Mouse (Mus musculus) c-Kit-positive CD71-negative TER-119-negative erythroid progenitor cells, embryonic 14.5 days (primary cell): ENCODE data around the gene Fkbp8.

ENCODE experiments used
- DNase-seq: peaks from one replicate; pipeline ENCODE4 v3.0.0-alpha.2; 2013; ENCODE audit warnings: low read depth

Fkbp8 gene

DNA sequence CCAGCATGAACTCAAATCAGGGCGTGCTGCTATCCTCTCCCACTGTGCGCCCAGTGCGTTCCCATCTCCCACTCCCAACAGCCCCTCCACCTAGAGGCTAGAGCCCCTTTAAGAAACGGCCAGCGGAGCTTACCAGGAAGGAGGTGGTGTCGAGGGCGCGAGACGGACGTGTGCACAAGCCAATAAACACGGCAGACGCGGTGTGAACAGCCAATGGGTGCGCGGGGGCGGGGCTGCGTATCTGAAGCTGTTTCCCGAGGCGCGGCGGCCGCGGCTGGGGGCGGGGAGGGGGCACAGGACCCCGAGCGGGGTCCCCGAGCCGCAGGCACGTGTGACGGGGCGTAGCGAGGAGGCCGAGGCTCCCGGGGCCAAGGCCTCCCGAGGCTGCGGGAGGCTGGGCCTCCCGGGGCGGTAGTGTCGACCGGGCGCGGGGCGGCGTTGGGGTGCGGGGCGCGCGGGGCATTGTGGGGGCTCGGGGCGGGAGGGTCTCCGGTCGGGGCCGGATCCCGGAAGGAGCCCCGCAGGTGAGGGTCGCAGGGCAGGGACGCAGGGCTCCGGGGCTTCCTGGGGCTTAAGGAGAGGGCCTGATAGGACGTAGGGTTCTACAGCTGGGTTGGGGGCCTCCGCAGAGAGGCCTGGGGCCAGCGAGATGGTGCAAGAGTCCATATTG, at the start of gene Fkbp8, which contains the start of gene Kxd1:
Gene Fkbp8, plus strand, starts transcription at position 213 of the 670 bp plus-strand sequence.
Gene Kxd1, minus strand, starts transcription at position 445 of the 670 bp plus-strand sequence.
- DNase-seq = peak; percentile 89

- DNase-seq = no peak
These were observed 45.6 kb upstream of the Fkbp8 start for GRCm38 (mm10) chr8:70481908-70482307.

DNA sequence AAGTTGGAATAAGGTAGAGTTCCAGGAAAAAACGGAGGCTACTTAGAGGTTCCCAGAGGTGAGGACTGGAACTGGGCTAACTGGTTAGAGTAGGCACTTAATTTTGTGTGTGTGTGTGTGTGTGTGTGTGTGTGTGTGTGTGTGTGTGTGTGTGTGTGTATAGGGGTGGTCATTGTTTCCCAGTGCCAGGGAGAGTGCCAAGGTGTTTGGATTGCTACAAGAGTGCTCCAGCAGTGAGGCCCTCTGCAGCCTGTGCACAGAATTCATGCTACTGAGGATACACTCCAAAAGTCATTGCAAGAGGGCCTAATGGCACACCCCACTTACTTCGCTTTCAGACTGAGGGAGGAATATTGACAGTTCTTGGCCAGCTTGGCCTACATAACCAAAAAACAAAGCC, 44.6 kb upstream of the Fkbp8 start:
- DNase-seq = no peak

DNA sequence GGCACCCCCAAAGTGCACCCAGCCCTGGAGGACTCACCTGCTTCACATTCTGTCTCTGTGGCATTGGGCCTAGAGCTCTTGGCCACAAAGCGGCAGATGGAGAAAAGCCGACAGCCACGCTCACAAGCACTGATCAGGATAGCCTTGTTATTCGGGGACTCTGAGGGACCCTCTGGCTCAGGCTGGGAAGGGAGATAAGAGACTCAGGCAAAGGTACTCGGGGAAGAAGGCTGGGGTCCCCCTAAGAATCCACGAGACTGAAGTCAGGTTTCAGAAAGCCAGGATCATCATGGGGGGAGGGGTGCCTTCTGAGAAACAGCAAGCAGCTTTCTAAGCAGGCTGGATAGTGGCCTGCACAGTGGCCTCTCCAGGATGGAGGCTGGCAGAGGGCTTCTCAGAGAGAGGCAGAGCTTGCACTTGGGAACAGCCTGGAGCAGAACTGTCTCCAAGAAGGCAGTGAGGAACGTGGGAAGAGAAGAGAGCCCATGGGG, 41.3 kb upstream of the Fkbp8 start:
- no peak for DNase-seq

DNA sequence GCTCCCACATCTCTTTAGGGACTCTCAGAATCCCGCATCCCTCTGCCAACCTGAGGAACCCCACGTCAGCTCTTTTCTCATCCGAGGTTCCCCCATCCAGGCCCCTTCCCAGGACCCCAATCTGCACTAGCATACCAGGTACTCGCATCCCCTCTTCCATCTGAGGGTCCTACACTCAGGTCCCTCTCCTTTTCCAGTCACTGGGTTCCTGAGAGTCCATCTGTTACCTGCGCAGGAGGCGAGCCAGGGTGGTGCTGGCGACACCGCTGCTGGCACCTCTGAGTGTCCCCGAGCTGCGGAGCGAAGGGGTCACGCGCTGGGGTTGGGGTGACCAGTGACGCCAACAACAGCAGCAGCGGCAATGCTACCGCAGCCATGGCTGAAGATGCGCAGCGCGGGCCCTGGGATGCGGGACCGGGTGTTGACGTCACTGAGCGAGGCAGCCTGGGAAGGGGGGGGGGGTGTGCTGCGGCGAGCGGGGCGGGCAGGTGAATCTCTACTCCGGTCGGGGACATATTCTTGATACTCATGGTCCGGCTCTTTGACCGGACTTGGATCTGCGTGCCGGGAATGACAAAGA, 40.5 kb upstream of the Fkbp8 start, which contains the start of gene Tmem59l:
Gene Tmem59l, minus strand, starts transcription at position 418 of the 580 bp plus-strand sequence.
- DNase-seq = no peak

DNA sequence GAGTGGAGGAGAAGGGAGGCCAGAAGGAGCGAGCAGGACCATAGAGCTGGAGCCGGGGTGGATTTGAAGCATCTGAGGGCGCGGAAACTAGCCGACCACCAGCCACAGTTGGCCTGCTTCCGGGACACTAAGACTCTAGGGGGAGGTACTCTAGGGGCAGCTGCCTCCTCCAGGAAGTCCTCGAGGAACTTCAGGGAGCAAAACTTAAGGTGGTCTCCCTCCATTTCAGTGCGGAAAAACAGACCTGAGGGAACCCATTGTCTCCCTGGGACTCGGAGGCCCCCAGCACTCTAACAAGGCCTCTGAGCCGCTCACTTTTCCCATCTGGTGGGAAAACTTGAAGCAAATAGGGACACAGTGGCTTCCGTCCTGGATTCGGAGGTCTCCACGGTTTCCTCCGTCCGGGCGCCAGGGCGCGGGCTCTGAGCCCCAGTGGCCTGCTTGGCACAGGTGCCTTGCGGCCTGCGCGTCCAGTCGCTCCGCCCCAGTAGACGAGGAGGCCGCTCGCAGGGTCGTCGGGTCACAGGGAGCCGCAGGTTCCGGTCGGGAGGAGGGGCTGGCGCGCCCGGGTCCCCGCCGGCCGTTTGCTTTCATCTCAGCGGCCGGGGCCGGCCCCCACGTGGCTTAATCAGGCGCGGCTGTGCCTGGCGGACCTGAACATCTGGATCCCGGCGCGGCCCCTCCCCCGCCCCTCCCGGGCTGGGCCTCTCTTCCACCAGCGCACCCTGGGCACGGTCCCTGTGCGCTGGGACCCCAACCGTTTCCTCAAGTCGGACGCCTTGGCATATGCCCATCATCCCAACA, 39.3 kb upstream of the Fkbp8 start:
- DNase-seq = no peak

DNA sequence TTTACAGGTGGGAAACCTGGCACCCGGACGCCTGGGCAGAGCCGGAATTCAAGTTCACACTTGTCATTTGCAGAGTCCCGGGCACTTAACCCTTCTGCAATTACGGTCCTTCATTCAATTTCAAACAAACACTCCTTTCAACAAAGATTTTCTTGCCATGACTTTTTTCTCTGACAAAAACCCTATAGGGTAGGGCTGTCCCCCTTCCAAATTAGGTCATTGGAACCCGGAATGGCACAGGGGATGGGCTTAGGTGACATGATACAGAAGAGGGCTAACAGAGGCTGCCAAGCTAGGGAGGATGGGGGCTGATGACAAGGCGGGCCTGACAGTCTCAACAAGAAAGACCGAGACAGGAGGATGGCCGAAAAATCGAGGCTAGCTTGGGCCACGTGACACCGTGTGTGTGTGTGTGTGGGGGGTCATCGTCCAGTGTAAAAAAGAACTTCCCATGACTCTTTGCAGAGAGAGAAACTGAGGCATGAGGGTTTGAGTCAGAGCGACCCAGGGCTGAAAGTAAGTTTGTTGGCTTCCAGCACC, 38.5 kb upstream of the Fkbp8 start:
- DNase-seq = no peak

- no peak for DNase-seq
These were observed 37.9 kb upstream of the Fkbp8 start for GRCm38 (mm10) chr8:70489576-70489975.

GRCm38 (mm10) chr8:70490061-70490879, 37.3 kb upstream of the Fkbp8 start:
- DNase-seq = no peak

DNA sequence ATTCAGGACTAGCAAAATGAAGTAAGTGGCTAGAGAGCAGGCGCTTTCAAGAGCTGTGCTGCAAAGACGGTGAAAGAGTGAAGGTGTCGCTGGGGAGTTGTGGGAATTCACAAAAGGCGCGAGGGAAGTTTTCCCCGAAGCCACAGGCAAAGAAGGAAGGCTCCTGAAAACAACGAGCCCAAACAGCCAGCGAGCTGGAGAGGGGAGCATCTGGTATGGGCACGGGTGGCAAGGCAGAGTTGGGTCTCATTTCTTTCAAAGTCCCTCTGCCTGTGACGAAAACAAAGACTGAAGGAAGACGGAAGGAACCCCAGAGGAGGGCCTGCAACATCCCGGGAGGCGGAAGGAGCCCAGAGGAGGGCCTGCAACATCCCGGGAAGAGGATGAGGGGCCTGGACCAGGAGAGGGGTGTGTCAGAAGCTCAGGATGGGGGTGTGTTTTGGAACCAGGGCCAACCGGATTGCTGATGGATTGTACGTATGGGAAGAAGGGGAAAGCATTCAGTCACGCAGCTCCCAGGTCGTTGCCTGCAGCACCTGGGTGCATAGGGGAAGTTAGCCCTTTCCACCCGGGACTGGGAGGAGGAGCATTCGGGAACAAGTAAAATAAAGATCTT, 36.5 kb upstream of the Fkbp8 start:
- DNase-seq = no peak

GRCm38 (mm10) chr8:70492664-70493640, 34.6 kb upstream of the Fkbp8 start, which contains the start of gene Crlf1:
Gene Crlf1 (plus strand): TSS chr8:70493158.
- DNase-seq = no peak

DNA sequence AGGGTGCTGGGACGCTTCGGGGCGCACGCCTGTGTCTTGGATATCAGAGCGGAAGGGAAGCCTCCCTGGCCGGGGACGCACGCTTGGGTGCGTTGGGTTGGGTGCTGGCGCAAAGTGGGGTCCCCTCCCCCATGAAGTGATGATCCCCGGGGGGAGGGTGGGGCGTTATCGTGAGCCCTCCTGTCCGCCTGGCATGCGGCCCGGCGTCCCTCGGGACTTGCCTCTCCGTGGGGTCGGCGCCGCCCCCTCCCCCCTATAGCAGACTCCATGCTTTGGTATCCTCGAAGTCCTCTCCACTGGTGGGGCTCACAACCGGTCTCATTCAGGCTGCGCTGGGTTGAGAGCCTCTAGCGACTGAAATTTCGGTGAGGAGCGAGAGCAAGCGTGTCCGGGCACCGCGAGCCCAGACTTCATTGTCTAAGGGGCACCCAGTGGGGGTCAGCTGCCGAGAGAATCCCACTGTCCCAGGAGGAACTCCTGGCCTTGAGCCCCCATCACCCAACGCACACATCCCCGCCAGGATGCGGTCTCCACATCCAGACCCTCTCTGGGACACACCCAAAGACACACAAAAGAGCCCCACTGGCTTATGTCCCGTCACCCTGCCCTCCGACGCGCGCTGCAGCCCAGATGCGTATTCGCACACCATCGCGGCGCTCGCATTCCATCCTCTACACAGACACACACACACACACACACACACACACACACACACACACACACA, 33.7 kb upstream of the Fkbp8 start:
- DNase-seq = no peak

GRCm38 (mm10) chr8:70494416-70494945, 33.0 kb upstream of the Fkbp8 start:
- no peak for DNase-seq

DNA sequence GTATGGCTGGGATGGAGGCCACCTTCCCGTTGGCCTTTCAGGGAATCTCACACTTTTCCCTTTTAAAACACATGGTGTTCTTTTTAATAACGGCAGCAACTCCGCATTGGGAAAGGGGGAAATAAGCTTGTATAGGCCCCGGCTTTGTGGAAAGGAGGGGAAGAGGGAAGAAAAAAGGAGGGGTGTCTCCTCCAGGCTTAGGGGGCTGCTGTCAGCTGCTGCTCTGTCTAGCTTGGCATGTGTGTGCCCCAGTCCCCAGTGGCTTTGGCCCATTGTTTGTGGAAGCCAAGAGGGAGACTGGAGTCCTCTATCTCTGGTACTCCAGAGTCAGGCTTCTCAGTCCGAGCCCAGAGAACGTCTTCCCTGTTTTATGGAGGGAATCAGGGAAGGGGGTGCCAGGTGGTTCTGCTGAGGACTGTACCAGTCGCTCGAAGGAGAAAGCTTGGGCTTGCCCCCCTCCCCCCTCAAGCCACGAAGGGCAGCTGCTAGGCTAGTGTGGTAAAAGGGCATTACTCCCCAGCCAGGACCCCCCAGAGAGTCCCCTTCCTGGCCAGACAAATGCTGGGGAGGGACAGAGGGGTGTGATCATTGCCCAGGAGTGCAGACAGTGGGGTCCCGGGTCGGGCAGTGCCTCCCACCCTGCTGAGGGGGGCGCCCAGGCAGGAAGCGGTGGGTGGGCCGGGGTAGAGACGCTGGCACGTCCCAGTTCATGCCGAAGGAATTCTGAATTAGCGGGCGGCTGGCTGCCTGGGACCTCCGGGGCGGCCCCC, 32.3 kb upstream of the Fkbp8 start:
- DNase-seq = no peak

DNA sequence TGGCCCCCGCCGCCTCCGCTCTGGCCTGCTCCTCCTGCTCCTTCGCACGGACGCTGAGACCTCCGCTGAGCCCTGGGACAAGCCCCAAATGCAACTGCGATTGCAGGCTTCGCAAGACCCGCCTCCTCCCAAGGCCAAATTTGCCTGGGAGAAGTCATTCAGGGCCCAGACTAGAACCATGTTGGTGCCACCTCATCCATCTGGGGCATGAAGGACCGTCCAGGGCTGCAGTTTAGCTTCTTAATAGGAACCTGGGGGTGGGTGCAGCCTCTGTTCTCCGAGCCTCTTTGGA, 31.8 kb upstream of the Fkbp8 start:
- DNase-seq = no peak

DNA sequence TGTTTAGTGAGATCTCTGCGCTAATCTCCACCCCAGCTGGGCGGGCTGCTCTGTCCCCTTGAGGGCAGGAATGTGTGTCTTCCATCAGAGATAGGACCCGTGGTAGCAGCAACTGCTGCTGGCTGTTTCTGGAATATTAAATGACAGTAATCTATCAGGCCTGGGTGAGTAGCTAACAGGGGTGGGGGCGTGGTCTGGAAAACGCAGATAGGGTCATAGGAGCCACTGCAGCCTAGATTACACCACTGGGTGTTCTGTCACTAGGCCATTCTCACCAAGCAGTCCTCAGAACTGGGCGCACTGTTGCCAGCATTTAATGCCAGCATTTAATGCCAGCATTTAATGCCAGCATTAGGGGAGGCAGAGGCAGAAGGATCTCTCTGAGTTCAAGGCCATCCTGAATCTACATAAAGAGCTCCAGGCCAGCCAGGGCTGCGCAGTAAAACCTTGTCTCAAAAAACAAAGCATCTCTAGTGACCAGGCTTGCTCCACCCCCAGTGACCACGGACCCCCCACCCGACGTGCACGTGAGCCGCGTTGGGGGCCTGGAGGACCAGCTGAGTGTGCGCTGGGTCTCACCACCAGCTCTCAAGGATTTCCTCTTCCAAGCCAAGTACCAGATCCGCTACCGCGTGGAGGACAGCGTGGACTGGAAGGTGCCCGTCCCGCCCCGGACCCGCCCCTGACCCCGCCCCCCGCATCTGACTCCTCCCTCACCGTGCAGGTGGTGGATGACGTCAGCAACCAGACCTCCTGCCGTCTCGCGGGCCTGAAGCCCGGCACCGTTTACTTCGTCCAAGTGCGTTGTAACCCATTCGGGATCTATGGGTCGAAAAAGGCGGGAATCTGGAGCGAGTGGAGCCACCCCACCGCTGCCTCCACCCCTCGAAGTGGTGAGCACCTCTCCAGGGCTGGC, 26.9 kb upstream of the Fkbp8 start:
- DNase-seq = no peak

DNA sequence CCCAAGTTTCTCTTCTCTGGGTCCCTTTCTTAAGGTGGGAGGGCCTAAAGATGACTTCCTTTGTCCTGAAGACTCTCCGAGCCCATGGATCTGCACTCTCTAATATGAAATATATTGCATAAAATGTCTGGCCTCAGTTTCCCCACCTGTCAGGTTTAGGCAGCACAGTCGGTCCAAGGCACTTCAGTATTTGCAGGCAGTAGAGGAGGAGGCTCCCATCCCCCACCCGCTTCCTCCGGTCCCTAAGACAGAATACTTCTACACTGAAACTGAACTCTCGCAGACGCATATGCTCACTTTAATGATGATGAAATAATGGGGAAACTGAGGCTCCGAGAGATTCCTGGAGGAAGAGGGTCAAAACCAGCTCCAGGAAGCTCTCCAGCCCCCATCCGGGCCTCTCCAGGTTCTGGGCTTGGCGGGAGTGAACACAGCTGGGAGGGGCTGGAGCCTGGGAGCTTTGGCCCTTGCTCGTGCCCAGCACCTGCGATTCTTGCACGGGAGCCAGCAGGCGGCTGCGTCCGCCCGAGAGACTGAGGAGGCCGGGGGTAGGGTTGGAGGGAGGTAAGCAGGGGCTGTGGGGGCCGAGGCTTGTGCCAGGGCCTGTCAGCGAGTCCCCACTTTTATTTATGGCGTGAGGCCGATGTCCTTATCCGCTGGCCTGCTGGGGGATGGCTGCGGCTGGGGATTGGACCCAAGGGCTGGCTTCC, 25.5 kb upstream of the Fkbp8 start:
- no peak for DNase-seq
